Mouse (Mus musculus): ENCODE measurements at regions not wholly inside any gene's neighbourhood (a gene's known extent, or its start where the extent isn't known, plus 50 kb on each side); places are given as distances from the start of the nearest gene placed in this dataset.
"Not testable (repeated sequence)": the region's sequence is repeated elsewhere in the genome, so short reads cannot be mapped to it uniquely, and the experiment has no call there.

DNA sequence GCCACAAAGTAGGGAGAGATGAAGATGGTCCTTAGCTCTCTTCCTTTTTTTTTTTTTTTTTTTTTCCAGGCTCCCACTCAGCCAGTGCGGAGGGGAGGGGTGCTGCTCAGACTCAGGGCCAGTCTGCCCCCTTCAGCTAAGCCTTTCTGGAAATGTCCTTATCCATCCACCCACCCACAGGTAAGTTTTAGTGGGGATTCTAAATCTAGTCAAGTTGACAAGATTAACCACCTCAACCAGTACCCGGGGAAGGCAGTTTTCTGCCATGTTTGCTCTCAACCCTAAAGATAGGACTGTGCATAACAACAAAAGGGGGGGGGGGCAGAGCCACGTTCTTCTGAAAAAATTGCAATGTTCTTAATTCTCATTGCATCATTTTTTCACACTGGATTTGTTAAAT is 222.6 kb upstream of the Btg1 start:
- 84% methylated on average over 3 of the region's 3 CpGs for WGBS
- ATAC-seq, result no peak
- H3K4me1 ChIP-seq (replicated peaks), result no peaks in the 10 kb centered on the region

DNA sequence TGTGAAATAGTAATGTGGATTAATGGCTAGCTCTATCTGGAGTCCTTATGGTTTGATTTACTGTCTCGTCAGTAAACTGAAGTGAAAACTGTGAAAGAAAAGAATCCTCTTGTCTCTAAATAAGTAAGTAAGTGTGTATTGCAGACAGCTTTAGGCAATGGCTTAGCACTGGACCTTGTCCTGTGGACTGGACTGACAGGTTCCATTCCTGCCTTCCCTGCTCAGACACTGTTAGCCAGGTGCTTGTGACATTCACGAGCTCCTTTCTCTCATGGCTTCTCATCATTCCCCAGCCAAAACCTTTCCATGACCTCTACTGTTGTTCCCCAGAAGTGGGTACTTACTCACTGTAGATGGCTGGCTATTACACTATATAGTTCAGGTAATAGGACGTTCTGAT is 221.8 kb upstream of the Btg1 start:
- 48% methylated on average over 3 of the region's 3 CpGs for WGBS
- Histone ChIP-seq H3K4me1 (replicated peaks) (0 out of 2 replicates have a peak, but pooled peaks cover 3% of the 10 kb centered on the region), H3K9me3 (no peaks in the 10 kb centered on the region), H3K36me3 (no peaks in the 10 kb centered on the region), H3K27ac (no peak overlapping the region), H3K4me3 (replicated peaks) (no peak overlapping the region), H3K4me2 (replicated peaks) (no peak overlapping the region), H3K27me3 (replicated peaks) (no peaks in the 10 kb centered on the region), H3K9ac (no peak overlapping the region)
- peak; percentile 77 for ATAC-seq

More for the DNA sequence above, 222.6 kb upstream of the Btg1 start:
- H3K4me3 ChIP-seq (replicated peaks), result no peak overlapping the region
- no peaks in the 10 kb centered on the region for H3K9me3 ChIP-seq
- H3K27me3 ChIP-seq (replicated peaks), result no peaks in the 10 kb centered on the region
- H3K36me3 ChIP-seq, result no peaks in the 10 kb centered on the region
- H3K27ac ChIP-seq, result no peak overlapping the region
- H3K4me2 ChIP-seq (replicated peaks), result no peak overlapping the region
- H3K9ac ChIP-seq, result no peak overlapping the region

DNA sequence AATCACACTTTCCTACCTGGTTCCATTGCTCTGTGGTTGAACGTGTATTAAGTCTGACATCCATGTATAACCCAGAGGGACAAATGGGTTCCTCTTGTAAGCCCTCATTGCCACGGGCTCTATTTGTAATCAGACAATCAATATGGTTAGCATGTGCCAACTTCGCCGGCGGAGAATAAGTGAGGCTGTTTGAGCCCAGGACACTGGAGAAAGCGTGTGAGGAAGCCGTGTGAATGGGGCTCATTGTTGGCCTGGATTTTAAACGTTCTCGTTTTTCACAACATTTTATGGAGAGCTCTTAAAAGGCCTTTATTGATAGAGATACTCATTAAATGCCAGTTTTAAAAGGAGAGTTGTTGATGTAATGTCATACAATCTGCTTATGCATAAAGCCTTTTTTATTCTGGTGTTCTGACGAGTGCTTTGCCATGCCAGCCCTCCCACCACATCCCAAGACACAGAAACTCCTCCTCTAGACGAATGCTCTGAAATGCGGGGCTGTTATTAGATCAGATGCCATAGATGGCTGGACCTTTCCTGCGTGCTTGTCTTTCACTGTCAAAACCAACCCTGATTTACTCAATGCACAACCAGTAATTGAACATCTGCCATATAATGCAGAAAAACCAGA is 218.8 kb upstream of the Btg1 start:
- ATAC-seq, result 0 out of 2 replicates have a peak, but pooled peaks have one; percentile 35
- no peaks in the 10 kb centered on the region for H3K9me3 ChIP-seq
- no peaks in the 10 kb centered on the region for H3K36me3 ChIP-seq
- 0 out of 2 replicates have a peak, but pooled peaks cover 3% of the 10 kb centered on the region for H3K4me1 ChIP-seq (replicated peaks)
- H3K9ac ChIP-seq, result no peak overlapping the region
- no peak overlapping the region for H3K4me3 ChIP-seq (replicated peaks)
- H3K4me2 ChIP-seq (replicated peaks), result no peak overlapping the region
- H3K27me3 ChIP-seq (replicated peaks), result no peaks in the 10 kb centered on the region
- 80% methylated on average over 13 of the region's 13 CpGs for WGBS
- no peak overlapping the region for H3K27ac ChIP-seq

DNA sequence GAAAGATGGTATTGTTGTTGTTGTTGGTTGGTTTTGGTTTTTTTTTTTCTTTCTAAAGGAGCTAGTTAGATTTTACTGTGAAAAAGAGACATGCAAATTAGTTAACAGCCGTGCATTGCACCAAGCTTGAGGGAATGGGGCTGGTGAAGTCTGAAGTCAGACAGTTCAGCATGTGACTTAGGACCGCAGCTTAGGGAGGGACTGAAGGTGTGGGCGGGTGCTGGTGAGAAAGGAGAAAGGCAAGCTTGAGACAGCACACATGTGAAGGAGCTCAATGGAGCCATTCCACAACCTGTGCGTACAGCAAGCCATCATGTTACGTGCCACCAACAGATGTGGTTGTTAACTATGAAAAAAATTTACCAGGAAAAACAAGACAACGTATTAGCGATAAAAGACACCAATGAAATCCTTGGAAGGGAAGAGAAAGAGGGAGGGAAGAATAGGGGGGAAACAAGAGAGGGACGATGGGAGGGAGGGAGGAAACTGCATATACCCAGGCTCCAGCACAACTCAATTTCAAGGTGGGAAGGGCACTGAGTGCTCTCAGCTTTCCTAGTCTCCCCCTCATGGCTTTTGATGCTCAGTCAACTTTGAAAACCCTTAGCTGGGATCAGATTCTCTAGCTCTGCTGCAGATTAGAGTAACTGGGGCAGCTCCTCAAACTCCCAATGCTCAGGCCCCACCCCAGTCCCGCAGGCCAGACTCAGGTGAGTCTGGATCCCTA is 218.1 kb upstream of the Btg1 start:
- WGBS, result 82% methylated on average over 9 of the region's 9 CpGs
- Histone ChIP-seq H3K36me3 (no peaks in the 10 kb centered on the region), H3K9ac (no peak overlapping the region), H3K4me1 (replicated peaks) (0 out of 2 replicates have a peak, but pooled peaks cover 3% of the 10 kb centered on the region), H3K27me3 (replicated peaks) (no peaks in the 10 kb centered on the region), H3K9me3 (no peaks in the 10 kb centered on the region), H3K4me3 (replicated peaks) (no peak overlapping the region), H3K4me2 (replicated peaks) (no peak overlapping the region), H3K27ac (no peak overlapping the region)
- ATAC-seq, result no peak

DNA sequence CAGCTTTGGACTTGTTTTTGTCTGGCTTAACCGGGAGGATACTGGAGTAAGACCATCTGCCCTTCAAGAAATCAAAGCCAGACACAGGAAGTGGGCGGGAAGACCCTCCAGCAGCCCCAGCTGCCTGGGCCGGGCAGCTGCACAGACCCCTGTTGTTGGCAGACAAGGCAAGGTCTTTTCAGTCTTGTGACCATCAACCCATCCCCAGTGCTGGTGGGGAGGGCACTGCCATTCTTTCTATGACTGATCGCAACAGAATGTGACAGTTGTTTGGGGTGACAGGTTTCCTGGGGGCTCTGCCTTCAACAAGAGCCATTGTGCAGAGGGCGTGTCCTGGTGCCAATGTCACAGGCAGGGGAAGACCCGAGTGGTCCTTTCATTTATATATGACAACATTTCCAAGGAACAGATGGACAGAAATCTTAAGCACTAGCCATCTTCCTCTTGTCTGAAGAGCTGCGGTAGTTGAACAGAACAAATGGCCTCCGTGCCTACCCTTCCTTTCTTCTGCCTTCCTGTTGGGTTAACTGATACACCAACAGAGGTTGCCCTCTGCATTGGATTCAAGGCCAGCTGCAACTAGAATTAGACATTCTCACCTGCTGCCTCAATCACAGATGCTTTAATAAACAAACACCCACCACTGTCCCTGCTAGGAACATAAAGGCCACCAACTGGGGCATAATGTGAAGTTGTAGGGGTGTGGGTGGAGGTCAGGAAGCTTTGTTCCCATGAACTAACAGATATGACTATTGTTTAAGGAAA is 217.0 kb upstream of the Btg1 start:
- peak; percentile 28; the same call in 1 of the 2 replicates for ATAC-seq
- H3K4me3 ChIP-seq (replicated peaks), result no peak overlapping the region
- H3K4me2 ChIP-seq (replicated peaks), result no peak overlapping the region
- H3K9me3 ChIP-seq, result no peaks in the 10 kb centered on the region
- H3K27ac ChIP-seq, result no peak overlapping the region
- no peaks in the 10 kb centered on the region for H3K27me3 ChIP-seq (replicated peaks)
- WGBS, result 61% methylated on average over 8 of the region's 8 CpGs
- H3K4me1 ChIP-seq (replicated peaks), result 0 out of 2 replicates have a peak, but pooled peaks cover 3% of the 10 kb centered on the region
- no peaks in the 10 kb centered on the region for H3K36me3 ChIP-seq
- no peak overlapping the region for H3K9ac ChIP-seq

DNA sequence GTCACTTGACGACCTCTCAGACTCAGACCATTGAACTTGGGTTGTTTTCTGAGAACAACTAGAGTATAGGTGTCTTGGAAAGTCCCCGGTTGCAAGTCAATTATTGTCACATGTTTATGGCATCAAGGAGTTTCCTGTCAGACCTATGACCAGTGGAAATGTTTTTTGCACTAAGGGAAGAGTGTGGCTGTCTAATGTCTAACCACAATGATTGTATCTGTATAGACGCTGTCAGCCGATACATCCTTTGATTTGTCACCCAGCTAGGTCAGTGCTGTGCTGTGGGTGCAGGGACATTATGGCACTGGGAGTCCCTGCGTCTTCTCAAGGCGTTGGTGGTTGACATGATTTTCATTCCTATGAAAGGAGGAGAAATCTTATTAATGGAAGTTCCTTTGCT is 216.0 kb upstream of the Btg1 start:
- ATAC-seq, result no peak
- WGBS, result 72% methylated on average over 6 of the region's 6 CpGs
- Histone ChIP-seq H3K4me2 (replicated peaks) (no peak overlapping the region), H3K27ac (no peak overlapping the region), H3K4me1 (replicated peaks) (0 out of 2 replicates have a peak, but pooled peaks cover 3% of the 10 kb centered on the region), H3K4me3 (replicated peaks) (no peak overlapping the region), H3K9ac (no peak overlapping the region), H3K9me3 (no peaks in the 10 kb centered on the region), H3K36me3 (no peaks in the 10 kb centered on the region), H3K27me3 (replicated peaks) (no peaks in the 10 kb centered on the region)

DNA sequence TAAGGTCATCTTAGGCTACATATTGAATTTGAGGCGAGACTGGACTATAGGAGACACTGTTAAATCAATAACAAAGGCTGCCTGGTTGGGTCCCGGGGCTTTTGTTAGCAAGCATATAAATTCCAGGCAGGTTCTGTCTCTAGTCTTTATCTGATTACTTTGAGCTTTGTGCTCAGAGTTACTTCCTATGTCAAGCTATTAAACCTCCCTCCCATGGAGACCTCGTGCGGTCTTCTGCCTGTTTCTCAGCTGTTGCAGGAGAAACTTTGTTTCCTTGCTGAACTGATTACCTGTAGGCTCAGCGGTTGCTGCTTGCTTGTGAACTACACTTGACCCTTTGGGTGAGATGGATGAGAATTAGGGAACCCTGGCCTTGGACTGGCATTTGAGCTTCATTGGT is 210.5 kb upstream of the Btg1 start:
- ATAC-seq, result no peak
- Histone ChIP-seq H3K4me1 (replicated peaks) (no peaks in the 10 kb centered on the region), H3K27me3 (replicated peaks) (no peaks in the 10 kb centered on the region), H3K9me3 (no peaks in the 10 kb centered on the region), H3K36me3 (no peaks in the 10 kb centered on the region), H3K9ac (no peak overlapping the region), H3K4me3 (replicated peaks) (no peak overlapping the region), H3K27ac (no peak overlapping the region), H3K4me2 (replicated peaks) (no peak overlapping the region)
- 55% methylated on average over 5 of the region's 5 CpGs for WGBS

DNA sequence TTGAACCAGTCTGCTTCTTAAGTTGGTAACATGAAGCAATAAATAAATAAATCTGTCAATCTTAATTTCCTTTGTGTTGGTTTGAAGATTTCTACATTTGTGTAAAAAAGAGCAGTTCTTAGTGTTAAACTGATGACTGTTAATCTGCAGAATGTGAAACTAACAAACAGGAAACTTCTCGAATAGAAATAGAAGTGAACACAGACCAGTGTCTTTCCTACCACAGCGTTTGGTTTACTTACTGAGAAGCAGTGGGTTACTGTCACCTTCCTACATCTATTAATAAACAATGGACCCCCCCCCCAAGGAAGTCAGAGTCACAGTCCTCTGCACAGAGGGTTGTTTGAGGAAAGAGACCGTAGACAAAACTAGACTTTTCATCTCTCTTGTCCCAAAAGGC is 209.0 kb upstream of the Btg1 start:
- Histone ChIP-seq H3K4me2 (replicated peaks) (no peak overlapping the region), H3K4me1 (replicated peaks) (no peaks in the 10 kb centered on the region), H3K9ac (no peak overlapping the region), H3K4me3 (replicated peaks) (no peak overlapping the region), H3K27me3 (replicated peaks) (no peaks in the 10 kb centered on the region), H3K36me3 (no peaks in the 10 kb centered on the region), H3K27ac (no peak overlapping the region), H3K9me3 (no peaks in the 10 kb centered on the region)
- no peak for ATAC-seq
- 50% methylated on average over 3 of the region's 3 CpGs for WGBS

DNA sequence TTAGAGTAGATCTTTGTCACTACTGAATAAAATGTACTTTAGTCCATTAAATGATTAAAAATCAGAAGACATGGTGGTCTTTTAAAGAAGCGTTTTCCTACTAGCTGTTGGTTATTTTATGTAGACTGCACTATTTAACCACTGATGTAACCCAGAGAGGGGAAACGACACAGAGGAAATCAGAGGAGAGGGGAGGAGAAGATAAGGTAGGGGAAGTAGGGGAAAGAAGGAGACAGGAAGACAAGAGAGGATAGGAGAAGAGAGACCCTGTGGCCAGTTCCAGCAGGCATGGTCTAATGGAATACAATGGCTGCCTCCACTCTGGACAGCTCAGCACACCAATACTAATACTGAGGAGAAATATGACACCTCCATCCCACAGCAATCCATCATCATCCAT is 208.6 kb upstream of the Btg1 start:
- 51% methylated on average over 2 of the region's 2 CpGs for WGBS
- Histone ChIP-seq H3K27ac (no peak overlapping the region), H3K36me3 (no peaks in the 10 kb centered on the region), H3K27me3 (replicated peaks) (no peaks in the 10 kb centered on the region), H3K4me2 (replicated peaks) (no peak overlapping the region), H3K4me1 (replicated peaks) (no peaks in the 10 kb centered on the region), H3K9me3 (no peaks in the 10 kb centered on the region), H3K4me3 (replicated peaks) (no peak overlapping the region), H3K9ac (no peak overlapping the region)
- no peak for ATAC-seq

DNA sequence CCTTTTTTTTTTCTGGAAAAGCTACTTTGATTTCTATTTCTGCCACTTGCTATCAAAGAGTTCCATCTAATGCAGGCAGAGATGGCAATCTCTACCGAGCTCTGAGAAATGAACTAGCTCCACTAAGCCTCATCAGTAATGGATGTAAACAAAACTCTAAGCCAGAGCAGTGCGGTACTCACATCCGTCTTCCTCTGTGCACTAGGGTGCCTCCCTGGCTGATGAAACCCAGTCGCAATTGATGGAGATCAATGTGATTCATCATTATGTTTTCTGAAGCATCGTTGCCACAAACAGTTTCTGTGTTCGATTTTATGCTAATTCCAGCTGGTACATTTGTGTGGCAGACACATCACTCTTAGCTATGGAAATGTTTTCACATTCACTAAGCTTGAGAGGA is 206.8 kb upstream of the Btg1 start:
- Histone ChIP-seq H3K27ac (no peak overlapping the region), H3K4me2 (replicated peaks) (no peak overlapping the region), H3K4me3 (replicated peaks) (no peak overlapping the region), H3K36me3 (no peaks in the 10 kb centered on the region), H3K4me1 (replicated peaks) (no peaks in the 10 kb centered on the region), H3K9ac (no peak overlapping the region), H3K9me3 (no peaks in the 10 kb centered on the region), H3K27me3 (replicated peaks) (no peaks in the 10 kb centered on the region)
- WGBS, result 53% methylated on average over 6 of the region's 6 CpGs
- no peak for ATAC-seq

DNA sequence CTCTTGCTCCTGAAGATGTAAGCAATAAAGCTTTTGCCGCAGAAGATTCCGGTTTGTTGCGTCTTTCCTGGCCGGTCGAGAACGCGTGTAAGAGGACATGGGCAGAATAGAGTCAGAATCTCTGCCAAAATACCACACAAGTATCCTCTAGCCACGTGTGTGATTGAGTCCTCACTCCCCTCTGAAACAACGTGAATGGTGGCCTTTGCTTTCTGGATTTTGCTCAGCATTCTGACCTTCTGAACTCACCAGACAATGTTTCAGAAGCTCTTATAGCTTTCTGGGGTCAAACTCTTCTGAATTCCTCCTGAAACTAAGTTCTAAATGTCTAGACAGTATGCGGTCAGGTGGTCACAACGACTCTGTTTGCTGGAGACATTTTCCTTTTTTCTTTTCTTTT is 202.0 kb upstream of the Btg1 start:
- H3K36me3 ChIP-seq, result no peaks in the 10 kb centered on the region
- H3K9ac ChIP-seq, result no peak overlapping the region
- no peak for ATAC-seq
- no peak overlapping the region for H3K27ac ChIP-seq
- H3K4me3 ChIP-seq (replicated peaks), result no peak overlapping the region
- 89% methylated on average over 11 of the region's 11 CpGs for WGBS
- no peaks in the 10 kb centered on the region for H3K4me1 ChIP-seq (replicated peaks)
- no peaks in the 10 kb centered on the region for H3K9me3 ChIP-seq
- H3K27me3 ChIP-seq (replicated peaks), result no peaks in the 10 kb centered on the region
- H3K4me2 ChIP-seq (replicated peaks), result no peak overlapping the region

DNA sequence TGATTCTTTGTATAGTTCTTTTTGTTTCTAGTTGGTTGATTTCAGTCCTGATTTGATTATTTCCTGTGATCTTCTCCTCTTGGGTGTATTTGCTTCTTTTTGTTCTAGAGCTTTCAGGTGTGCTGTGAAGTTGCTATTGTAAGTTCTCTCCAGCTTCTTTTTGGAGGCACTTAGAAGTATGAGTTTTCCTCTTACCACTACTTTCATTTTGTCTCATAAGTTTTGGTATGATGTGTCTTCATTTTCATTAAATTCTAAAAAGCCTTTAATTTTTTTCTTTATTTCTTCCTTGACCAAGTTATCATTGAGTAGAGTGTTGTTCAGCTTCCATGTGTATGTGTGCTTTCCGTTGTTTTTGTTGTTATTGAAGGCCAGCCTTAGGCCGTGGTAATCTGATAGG is 195.3 kb upstream of the Btg1 start:
- WGBS, result 91% methylated on average over 2 of the region's 2 CpGs
- H3K27me3 ChIP-seq (replicated peaks); H3K9ac ChIP-seq; H3K27ac ChIP-seq; H3K36me3 ChIP-seq; H3K4me1 ChIP-seq (replicated peaks); H3K9me3 ChIP-seq; ATAC-seq; H3K4me2 ChIP-seq (replicated peaks); H3K4me3 ChIP-seq (replicated peaks): not testable (repeated sequence)

Data from intestine, embryonic 15.5 days (tissue).